8 mouse cellular contexts compared by ENCODE assay signal in the genomic region with DNA sequence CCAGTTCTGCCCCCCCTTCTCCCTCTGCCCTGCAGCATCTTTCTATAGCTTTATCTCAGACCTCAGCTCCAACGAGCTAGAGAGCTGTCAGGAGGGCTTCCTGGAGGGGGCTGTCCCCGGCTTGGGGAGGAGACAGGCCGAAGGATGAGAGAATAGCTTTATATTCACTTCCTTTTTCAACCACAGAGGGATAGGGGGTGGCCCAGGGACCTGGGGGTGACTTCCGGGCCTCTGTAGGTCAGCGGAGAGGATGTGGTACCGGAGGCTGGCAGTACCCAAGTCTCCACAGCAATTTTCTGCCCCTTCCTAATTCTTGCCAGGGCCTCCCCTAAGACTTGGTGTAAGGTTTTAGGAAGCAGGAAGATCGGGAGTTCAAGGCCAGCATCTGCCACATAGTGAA. TPM values are rescaled to one million over a fixed set of nuclear protein-coding genes. Genes with fewer than 3 reads are reported as not detected.
DNase-seq lines count a peak whose midpoint lies in the region; ATAC-seq and TF ChIP-seq lines count a peak whose summit lies in the region.

No protein-coding gene starts in this region.

- peak overlapping the region; percentile 93; the same call in 1 of the 2 replicates for H3K4me2 ChIP-seq in heart, embryonic 12.5 days
- H3K4me2 ChIP-seq in liver, postnatal 0 days (ENCODE audit: low read depth, low read length): peak overlapping the region; percentile 95

- no peaks in the 10 kb centered on the region for H3K27me3 ChIP-seq in heart, embryonic 12.5 days (replicated peaks)
- H3K27me3 ChIP-seq in liver, postnatal 0 days (ENCODE audit: insufficient read depth, low read length): no peaks in the 10 kb centered on the region

- H3K4me3 ChIP-seq in heart, embryonic 12.5 days: no peak overlapping the region
- no peak overlapping the region for H3K4me3 ChIP-seq in liver, postnatal 0 days (ENCODE audit: low read depth, low read length)

- ATAC-seq in heart, embryonic 12.5 days (ENCODE audit: insufficient number of reproducible peaks, low FRiP score): no peak
- peak; percentile 64 for ATAC-seq in common myeloid progenitor, adult 5-6 weeks (replicated peaks; ENCODE audit: low read depth, poor library complexity, severe bottlenecking)
- no peak for ATAC-seq in liver, postnatal 0 days
- ATAC-seq in frontal cortex, adult (ENCODE audit: low TSS enrichment): no peak

- H3K9ac ChIP-seq in heart, embryonic 12.5 days: peak overlapping the region; percentile 35
- peak overlapping the region; percentile 65 for H3K9ac ChIP-seq in liver, postnatal 0 days (replicated peaks)

- intact Hi-C loops in heart, postnatal 10 days (cut with DNase I): loop anchor here (5.0 kb wide), 1 partner anchor 68 kb away; no protein-coding TSS in a partner anchor

- TF ChIP-seq CTCF in liver, postnatal 0 days (IDR thresholded peaks at IDR 0.05; ENCODE audit: low read depth): no peak

- H3K27ac ChIP-seq in heart, embryonic 12.5 days (ENCODE audit: poor library complexity, severe bottlenecking): peak overlapping the region; percentile 73; the same call in 1 of the 2 replicates
- H3K27ac ChIP-seq in liver, postnatal 0 days (ENCODE audit: low read depth): peak overlapping the region; percentile 90

- 61% methylated on average over 7 of the region's 7 CpGs for WGBS in heart, embryonic 12.5 days
- 29% methylated on average over 7 of the region's 7 CpGs for WGBS in liver, postnatal 0 days (ENCODE audit: insufficient replicate concordance)

- peak; percentile 33; the same call in 1 of the 2 replicates for TF ChIP-seq EP300 in liver, postnatal 0 days (IDR thresholded peaks at IDR 0.05; ENCODE audit: low read depth)

- no peaks in the 10 kb centered on the region for H3K9me3 ChIP-seq in heart, embryonic 12.5 days (replicated peaks)
- H3K9me3 ChIP-seq in liver, postnatal 0 days (ENCODE audit: low read length): no peaks in the 10 kb centered on the region

- peaks cover 16% of the 10 kb centered on the region for H3K36me3 ChIP-seq in heart, embryonic 12.5 days
- H3K36me3 ChIP-seq in liver, postnatal 0 days (replicated peaks; ENCODE audit: insufficient read depth, low read length): peaks cover 17% of the 10 kb centered on the region

- DNase-seq in heart, postnatal 10 days: no peak
- DNase-seq in liver, postnatal 0 days: peak; percentile 42
- peak; percentile 59 to 76 for DNase-seq in spleen, postnatal 4 days (ENCODE audit: low spot score in 2 of 2)
- DNase-seq in cerebellum, adult 9-11 months: no peak
- DNase-seq in embryo, embryonic 11 days: no peak

- peaks cover 54% of the 10 kb centered on the region for H3K4me1 ChIP-seq in heart, embryonic 12.5 days (replicated peaks)
- peaks cover 65% of the 10 kb centered on the region for H3K4me1 ChIP-seq in liver, postnatal 0 days (ENCODE audit: insufficient read depth)

RNA-seq across cellular contexts. Expression of gene Unc119, which starts 2.5 kb away (rescaled TPM):
- polyA plus RNA-seq in heart, embryonic 12.5 days (2016; fragmentation: Nextera tagmentation; extraction: Ambion mirVana): 45.6 and 47.7 TPM in 2 replicates
- total RNA-seq in heart, postnatal 10 days (2021): 10 to 100 TPM in 1 of 2 experiments, 1 to 10 TPM in 1; 9.0 to 10.1 TPM
- total RNA-seq in common myeloid progenitor, adult 5-6 weeks (2017): 13.5 and 33.7 TPM in 2 replicates
- 63.7 and 77.0 TPM in 2 replicates for polyA plus RNA-seq in liver, postnatal 0 days (2015; fragmentation: Nextera tagmentation; extraction: Ambion mirVana)

RNA-seq across cellular contexts. Expression of gene Pigs, which starts 17.6 kb away (rescaled TPM):
- polyA plus RNA-seq in heart, embryonic 12.5 days (2016; fragmentation: Nextera tagmentation; extraction: Ambion mirVana): 71.4 and 75.6 TPM in 2 replicates
- 10 to 100 TPM; 26.4 to 26.8 TPM for total RNA-seq in heart, postnatal 10 days (2021)
- total RNA-seq in common myeloid progenitor, adult 5-6 weeks (2017): 12.6 and 17.9 TPM in 2 replicates
- polyA plus RNA-seq in liver, postnatal 0 days (2015; fragmentation: Nextera tagmentation; extraction: Ambion mirVana): 33.1 and 34.6 TPM in 2 replicates

RNA-seq across cellular contexts. Expression of gene Aldoc, which starts 23.0 kb away (rescaled TPM):
- polyA plus RNA-seq in heart, embryonic 12.5 days (2016; fragmentation: Nextera tagmentation; extraction: Ambion mirVana): 10.0 and 12.6 TPM in 2 replicates
- 1 to 10 TPM in 1 of 2 experiments, under 1 TPM in 1; 0.81 to 1.1 TPM for total RNA-seq in heart, postnatal 10 days (2021)
- total RNA-seq in common myeloid progenitor, adult 5-6 weeks (2017): 1.4 TPM in 1 of 2 replicates, not detected in the other
- polyA plus RNA-seq in liver, postnatal 0 days (2015; fragmentation: Nextera tagmentation; extraction: Ambion mirVana): 12.1 and 15.4 TPM in 2 replicates

RNA-seq across cellular contexts. Expression of gene Foxn1, which starts 40.6 kb away (rescaled TPM):
- not detected in 2 replicates for polyA plus RNA-seq in heart, embryonic 12.5 days (2016; fragmentation: Nextera tagmentation; extraction: Ambion mirVana)
- not detected for total RNA-seq in heart, postnatal 10 days (2021)
- not detected in 2 replicates for total RNA-seq in common myeloid progenitor, adult 5-6 weeks (2017)
- not detected in 2 replicates for polyA plus RNA-seq in liver, postnatal 0 days (2015; fragmentation: Nextera tagmentation; extraction: Ambion mirVana)

RNA-seq across cellular contexts. Expression of gene Spag5, which starts 44.5 kb away (rescaled TPM):
- polyA plus RNA-seq in heart, embryonic 12.5 days (2016; fragmentation: Nextera tagmentation; extraction: Ambion mirVana): 27.2 and 34.0 TPM in 2 replicates
- 1 to 10 TPM; 8.8 to 9.5 TPM for total RNA-seq in heart, postnatal 10 days (2021)
- total RNA-seq in common myeloid progenitor, adult 5-6 weeks (2017): 45.9 and 52.4 TPM in 2 replicates
- polyA plus RNA-seq in liver, postnatal 0 days (2015; fragmentation: Nextera tagmentation; extraction: Ambion mirVana): 9.8 and 11.4 TPM in 2 replicates

Comparison
In these comparisons a context has a peak if more than half of its experiments do, and no peak if none do; other contexts are left out.
1. DNase-seq: peak in liver, postnatal 0 days (single experiment) and spleen, postnatal 4 days (2 of 2); none in heart, postnatal 10 days (0 of 2), cerebellum, adult 9-11 months (single experiment) and embryo, embryonic 11 days (single experiment).